Comparison of ENCODE assay signal across 24 mouse cellular contexts in the genomic region with DNA sequence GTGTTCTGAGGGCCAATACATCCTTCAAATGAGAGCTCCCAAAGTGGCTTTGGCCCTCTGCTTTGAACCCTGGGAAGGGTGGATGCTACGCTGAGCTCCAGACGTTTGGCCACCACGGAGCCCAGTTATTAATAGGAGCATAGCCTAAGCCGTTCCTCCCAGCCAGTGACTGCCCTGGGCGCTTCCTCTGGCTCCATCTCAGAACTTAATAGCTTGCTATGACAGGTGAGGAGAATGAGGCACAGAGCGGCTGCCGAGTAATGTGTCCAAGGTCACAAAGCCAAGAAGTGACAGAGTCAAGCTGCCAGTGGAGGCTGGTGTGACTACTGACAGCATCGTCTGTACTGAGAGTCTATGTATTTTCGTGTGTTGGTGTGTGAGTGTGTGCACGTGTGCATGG. TPM values are rescaled to one million over a fixed set of nuclear protein-coding genes. Genes with fewer than 3 reads are reported as not detected.
DNase-seq lines count a peak whose midpoint lies in the region; ATAC-seq lines count a peak whose summit lies in the region.
"Had no signal": no experiment of that assay in that cellular context is flagged by ENCODE, and none has a peak within 500 bp of the region (broad histone marks: within the 10 kb centered on the region; RNA-seq: fewer than 3 reads in every experiment).

No protein-coding gene starts in this region.

- H3K4me3 ChIP-seq in intestine, embryonic 16.5 days (ENCODE audit: low read length): no peak overlapping the region
- H3K4me3 ChIP-seq in intestine, embryonic 15.5 days (replicated peaks): no peak overlapping the region
- H3K4me3 ChIP-seq: embryonic facial prominence, embryonic 15.5 days; erythroblast, embryonic 14.5 days; forebrain, embryonic 10.5 days; heart, embryonic 15.5 days; hindbrain, embryonic 13.5 days had no signal

- peak overlapping the region; percentile 21; the same call in 1 of the 2 replicates for H3K27ac ChIP-seq in intestine, embryonic 16.5 days (ENCODE audit: low read length)
- no peak overlapping the region for H3K27ac ChIP-seq in intestine, embryonic 15.5 days
- H3K27ac ChIP-seq: embryonic facial prominence, embryonic 15.5 days; forebrain, embryonic 10.5 days; heart, embryonic 15.5 days; hindbrain, embryonic 13.5 days; hindbrain, postnatal 0 days had no signal

- intact Hi-C loops in gastrocnemius, postnatal 36 days (cut with DNase I): loop anchor here (5.0 to 10.0 kb wide), 2 partner anchors 46 to 221 kb away; no protein-coding TSS in a partner anchor

- H3K9ac ChIP-seq in intestine, embryonic 16.5 days (ENCODE audit: low read depth, low read length): no peak overlapping the region
- H3K9ac ChIP-seq in intestine, embryonic 15.5 days: no peak overlapping the region
- H3K9ac ChIP-seq: embryonic facial prominence, embryonic 15.5 days; heart, embryonic 15.5 days; hindbrain, embryonic 13.5 days had no signal

- no peaks in the 10 kb centered on the region for H3K27me3 ChIP-seq in intestine, embryonic 16.5 days (replicated peaks; ENCODE audit: control insufficient read depth, insufficient read depth, low read length)
- H3K27me3 ChIP-seq in intestine, embryonic 15.5 days (replicated peaks): no peaks in the 10 kb centered on the region
- H3K27me3 ChIP-seq: embryonic facial prominence, embryonic 15.5 days had no signal

- ATAC-seq in intestine, embryonic 16.5 days: no peak
- no peak for ATAC-seq in intestine, embryonic 15.5 days
- ATAC-seq: forebrain, embryonic 14.5 days; hindbrain, postnatal 0 days had no signal

- no peaks in the 10 kb centered on the region for H3K36me3 ChIP-seq in intestine, embryonic 16.5 days (ENCODE audit: control insufficient read depth, insufficient read depth, low read length)
- H3K36me3 ChIP-seq in intestine, embryonic 15.5 days: no peaks in the 10 kb centered on the region
- H3K36me3 ChIP-seq: embryonic facial prominence, embryonic 15.5 days; forebrain, embryonic 10.5 days; heart, embryonic 15.5 days; hindbrain, embryonic 13.5 days had no signal

- 75% methylated on average over 10 of the region's 10 CpGs for WGBS in intestine, embryonic 16.5 days
- whole genome bisulfite sequencing in intestine, embryonic 15.5 days: 70% methylated on average over 10 of the region's 10 CpGs

- no peak overlapping the region for H3K4me2 ChIP-seq in intestine, embryonic 16.5 days (ENCODE audit: low read depth, low read length)
- H3K4me2 ChIP-seq in intestine, embryonic 15.5 days (replicated peaks): no peak overlapping the region
- H3K4me2 ChIP-seq: embryonic facial prominence, embryonic 15.5 days; heart, embryonic 11.5 days; heart, embryonic 15.5 days; hindbrain, embryonic 13.5 days had no signal

- peak; percentile 70 for DNase-seq in gastrocnemius, adult 18-20 months (ENCODE audit: low spot score)
- DNase-seq in gastrocnemius, postnatal 36 days: no peak
- peak; percentile 74 for DNase-seq in skeletal muscle tissue, adult 2 months (ENCODE audit: low read depth, low spot score)
- DNase-seq in thymus, postnatal 25 days: no peak
- DNase-seq: adrenal gland, adult 2 months; adrenal gland, postnatal 25 days; cerebellum, adult 9-10 months; embryo, embryonic 11 days; heart, adult 11 months; heart, postnatal 14 days; kidney, adult 8-10 months had no signal

- H3K4me1 ChIP-seq in intestine, embryonic 16.5 days (ENCODE audit: control insufficient read depth, insufficient read depth, low read length): peaks cover 27% of the 10 kb centered on the region
- peaks cover 22% of the 10 kb centered on the region for H3K4me1 ChIP-seq in intestine, embryonic 15.5 days (replicated peaks)

- H3K9me3 ChIP-seq in intestine, embryonic 16.5 days (ENCODE audit: control insufficient read depth, low read length): no peaks in the 10 kb centered on the region
- no peaks in the 10 kb centered on the region for H3K9me3 ChIP-seq in intestine, embryonic 15.5 days
- H3K9me3 ChIP-seq: embryonic facial prominence, embryonic 15.5 days; forebrain, embryonic 10.5 days; heart, embryonic 15.5 days; hindbrain, embryonic 13.5 days had no signal

RNA-seq across cellular contexts. Expression of gene Dnm1, which starts 3.1 kb away (rescaled TPM):
- total RNA-seq in gastrocnemius, adult 18-20 months (2021): 1 to 10 TPM; 3.5 to 5.3 TPM
- total RNA-seq in gastrocnemius, postnatal 36 days (2021): 1 to 10 TPM; 4.8 to 5.3 TPM
- 11.8 and 12.5 TPM in 2 replicates for polyA plus RNA-seq in intestine, embryonic 16.5 days (2015; fragmentation: Nextera tagmentation; extraction: Ambion mirVana)
- 12.2 and 16.4 TPM in 2 replicates for polyA plus RNA-seq in intestine, embryonic 15.5 days (2015; fragmentation: Nextera tagmentation; extraction: Ambion mirVana)
- total RNA-seq: common myeloid progenitor, adult 5-6 weeks; hematopoietic stem cell, adult 5-6 weeks had no signal

RNA-seq across cellular contexts. Expression of gene Ciz1, which starts 4.1 kb away (rescaled TPM):
- total RNA-seq in gastrocnemius, adult 18-20 months (2021): 10 to 100 TPM; 25.6 to 27.5 TPM
- 10 to 100 TPM; 23.2 to 25.4 TPM for total RNA-seq in gastrocnemius, postnatal 36 days (2021)
- polyA plus RNA-seq in intestine, embryonic 16.5 days (2015; fragmentation: Nextera tagmentation; extraction: Ambion mirVana): 47.1 and 51.4 TPM in 2 replicates
- polyA plus RNA-seq in intestine, embryonic 15.5 days (2015; fragmentation: Nextera tagmentation; extraction: Ambion mirVana): 38.9 and 39.8 TPM in 2 replicates

RNA-seq across cellular contexts. Expression of gene 1110008P14Rik, which starts 25.5 kb away (rescaled TPM):
- total RNA-seq in gastrocnemius, adult 18-20 months (2021): 10 to 100 TPM; 42.6 to 47.1 TPM
- 10 to 100 TPM; 36.4 to 44.0 TPM for total RNA-seq in gastrocnemius, postnatal 36 days (2021)
- polyA plus RNA-seq in intestine, embryonic 16.5 days (2015; fragmentation: Nextera tagmentation; extraction: Ambion mirVana): 44.2 and 45.8 TPM in 2 replicates
- 38.6 and 42.5 TPM in 2 replicates for polyA plus RNA-seq in intestine, embryonic 15.5 days (2015; fragmentation: Nextera tagmentation; extraction: Ambion mirVana)

RNA-seq across cellular contexts. Expression of gene Lcn2, which starts 31.8 kb away (rescaled TPM):
- total RNA-seq in gastrocnemius, adult 18-20 months (2021): 1 to 10 TPM; 1.4 to 4.8 TPM
- total RNA-seq in gastrocnemius, postnatal 36 days (2021): 1 to 10 TPM; 1.4 to 3.7 TPM
- polyA plus RNA-seq in intestine, embryonic 16.5 days (2015; fragmentation: Nextera tagmentation; extraction: Ambion mirVana): 2.2 and 4.2 TPM in 2 replicates
- 1.8 and 4.7 TPM in 2 replicates for polyA plus RNA-seq in intestine, embryonic 15.5 days (2015; fragmentation: Nextera tagmentation; extraction: Ambion mirVana)
- total RNA-seq: ES-E14 had no signal
- polyA plus RNA-seq: forebrain, embryonic 10.5 days; hindbrain, embryonic 13.5 days had no signal

RNA-seq across cellular contexts. Expression of gene Ptges2, which starts 39.5 kb away (rescaled TPM):
- total RNA-seq in gastrocnemius, adult 18-20 months (2021): 10 to 100 TPM; 37.1 to 43.0 TPM
- 10 to 100 TPM; 41.3 to 45.0 TPM for total RNA-seq in gastrocnemius, postnatal 36 days (2021)
- 49.1 and 49.8 TPM in 2 replicates for polyA plus RNA-seq in intestine, embryonic 16.5 days (2015; fragmentation: Nextera tagmentation; extraction: Ambion mirVana)
- polyA plus RNA-seq in intestine, embryonic 15.5 days (2015; fragmentation: Nextera tagmentation; extraction: Ambion mirVana): 43.5 and 48.2 TPM in 2 replicates

Comparison
In these comparisons a context has a peak if more than half of its experiments do, and no peak if none do; other contexts are left out.
1. DNase-seq: peak in gastrocnemius, adult 18-20 months (single experiment) and skeletal muscle tissue, adult 2 months (single experiment); none in gastrocnemius, postnatal 36 days (0 of 2) and thymus, postnatal 25 days (single experiment).